Mouse (Mus musculus): ENCODE data around the gene Tpst2. TPM values are rescaled to one million over a fixed set of nuclear protein-coding genes. Genes with fewer than 3 reads are reported as not detected.

Gene Tpst2
- polyA plus RNA-seq, 1 experiment from 2014 or later: 36.2 TPM

DNA sequence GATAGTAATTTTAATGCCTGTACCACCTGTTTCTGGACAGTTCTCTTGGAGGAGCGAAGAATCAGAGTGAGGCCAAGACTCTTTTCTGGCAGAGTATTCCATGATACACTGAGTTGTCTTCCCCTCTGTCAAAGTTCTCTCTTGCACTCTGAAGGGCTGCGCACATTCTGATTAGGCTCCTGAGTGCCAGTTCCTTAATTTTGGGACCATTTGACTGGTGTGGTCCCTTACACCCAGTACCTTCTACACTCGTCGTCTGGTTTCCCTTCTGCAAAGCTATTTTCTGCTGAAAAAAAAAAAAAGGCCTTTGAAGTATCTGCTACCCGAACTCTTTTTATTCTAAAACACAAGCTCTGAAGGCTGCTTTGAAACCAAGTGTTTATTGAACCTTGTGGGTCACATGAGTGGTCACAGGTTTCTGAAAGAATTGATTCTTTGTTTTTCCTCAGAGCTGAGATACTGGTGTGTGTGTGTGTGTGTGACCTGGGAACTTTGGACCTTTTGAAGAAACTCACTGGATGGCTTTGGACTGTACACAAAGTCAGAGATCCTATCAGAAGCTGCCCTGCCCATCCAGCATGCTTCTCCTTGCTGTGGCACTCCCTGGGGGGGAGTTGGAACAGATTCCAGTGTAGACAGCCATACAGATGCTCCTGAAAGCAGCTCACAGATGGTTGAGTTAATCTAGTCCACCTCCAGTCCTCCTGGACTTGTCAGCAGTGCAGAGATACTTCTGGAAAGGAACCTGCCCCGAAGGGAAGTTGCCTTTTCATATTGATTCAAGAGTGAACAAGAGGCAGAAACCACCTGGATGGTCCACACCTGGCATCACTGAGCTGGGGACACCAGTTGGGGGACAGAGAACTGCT is 67.8 kb downstream of the Tpst2 start:
- no peak overlapping the region; the same call in 1 of the 2 replicates for H3K4me3 ChIP-seq (ENCODE audit: low read depth, low read length)

DNA sequence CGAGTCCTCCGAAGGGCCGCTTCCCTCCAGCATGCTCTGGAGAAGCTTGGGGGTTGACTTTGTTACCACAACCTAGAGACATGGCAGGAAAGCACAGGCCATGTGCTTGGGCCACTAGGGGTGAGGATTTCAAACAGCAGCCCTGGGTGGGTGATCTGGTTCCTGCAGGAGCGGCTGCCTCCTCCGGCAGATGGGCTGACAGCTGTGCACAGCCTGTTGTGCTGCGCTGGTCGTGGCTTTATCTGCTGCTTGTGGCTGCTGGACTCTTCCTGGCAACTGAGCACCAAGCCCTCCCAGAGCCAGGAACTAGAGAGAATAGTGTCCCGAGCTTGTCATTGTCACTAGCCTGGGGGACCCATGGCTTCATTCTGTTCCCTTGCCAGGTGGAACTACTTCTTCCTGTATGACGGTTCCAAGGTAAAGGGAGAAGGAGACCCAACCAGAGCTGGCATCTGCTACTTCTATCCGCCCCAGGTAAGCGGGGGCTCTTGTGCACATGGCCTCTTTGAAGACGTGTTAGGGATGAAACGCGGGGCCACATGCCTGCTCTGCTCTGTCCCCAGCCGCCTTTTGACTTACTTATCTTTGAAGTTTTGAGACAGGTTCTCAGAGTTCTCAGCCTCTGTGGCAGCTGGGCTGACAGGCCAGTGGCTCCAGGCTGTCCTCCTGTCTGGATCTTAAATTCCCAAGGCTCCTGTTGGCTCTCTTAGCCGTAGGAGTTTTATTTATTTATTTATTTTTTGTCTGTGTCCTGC is 69.9 kb downstream of the Tpst2 start:
- no peak for TF ChIP-seq CTCF (IDR thresholded peaks at IDR 0.05; ENCODE audit: low read depth)
- TF ChIP-seq EP300 (IDR thresholded peaks at IDR 0.05; ENCODE audit: low read depth): no peak
- no peak overlapping the region for H3K4me2 ChIP-seq (ENCODE audit: low read depth, low read length)
- H3K9me3 ChIP-seq (ENCODE audit: low read length): no peaks in the 10 kb centered on the region
- H3K36me3 ChIP-seq (replicated peaks; ENCODE audit: insufficient read depth, low read length): peaks cover 26% of the 10 kb centered on the region
- DNase-seq: no peak
- no peak overlapping the region for H3K27ac ChIP-seq (ENCODE audit: low read depth)
- H3K27me3 ChIP-seq (ENCODE audit: insufficient read depth, low read length): no peaks in the 10 kb centered on the region
- H3K4me3 ChIP-seq (ENCODE audit: low read depth, low read length): no peak overlapping the region
- WGBS (ENCODE audit: insufficient replicate concordance): 70% methylated on average over 16 of the region's 16 CpGs
- peaks cover 20% of the 10 kb centered on the region for H3K4me1 ChIP-seq (ENCODE audit: insufficient read depth)
- H3K9ac ChIP-seq (replicated peaks): peak overlapping the region; percentile 8; the same call in 1 of the 2 replicates
- no peak for ATAC-seq

More for the DNA sequence above, 67.8 kb downstream of the Tpst2 start:
- TF ChIP-seq EP300 (IDR thresholded peaks at IDR 0.05; ENCODE audit: low read depth) (peak; percentile 63; the same call in 1 of the 2 replicates), CTCF (IDR thresholded peaks at IDR 0.05; ENCODE audit: low read depth) (no peak)
- ATAC-seq: peak; percentile 83
- H3K4me2 ChIP-seq (ENCODE audit: low read depth, low read length): peak overlapping the region; percentile 85
- peak overlapping the region; percentile 44; the same call in 1 of the 2 replicates for H3K9ac ChIP-seq (replicated peaks)
- H3K27me3 ChIP-seq (ENCODE audit: insufficient read depth, low read length): no peaks in the 10 kb centered on the region
- peaks cover 20% of the 10 kb centered on the region for H3K4me1 ChIP-seq (ENCODE audit: insufficient read depth)
- peaks cover 15% of the 10 kb centered on the region for H3K36me3 ChIP-seq (replicated peaks; ENCODE audit: insufficient read depth, low read length)
- peak overlapping the region; percentile 90 for H3K27ac ChIP-seq (ENCODE audit: low read depth)
- no peaks in the 10 kb centered on the region for H3K9me3 ChIP-seq (ENCODE audit: low read length)
- peak; percentile 49 for DNase-seq
- 62% methylated on average over 6 of the region's 6 CpGs for WGBS (ENCODE audit: insufficient replicate concordance)

DNA sequence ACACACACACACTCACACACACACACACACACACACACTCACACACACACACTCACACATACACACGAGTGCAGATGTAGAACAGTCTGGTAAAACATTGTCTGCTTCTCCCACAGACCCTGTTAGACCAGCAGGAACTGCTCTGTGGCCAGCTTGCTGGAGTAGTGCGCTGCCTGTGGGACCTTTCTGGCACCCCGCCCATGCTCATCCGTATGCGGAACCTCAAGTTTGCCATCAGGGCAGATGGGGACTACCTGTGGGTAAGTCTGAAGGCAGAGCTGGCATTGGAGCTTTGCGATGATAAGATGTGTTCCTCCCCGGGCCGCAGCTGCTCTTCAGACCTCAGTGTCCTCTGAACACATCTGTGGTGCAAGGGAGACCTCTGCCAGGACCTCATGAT is 72.7 kb downstream of the Tpst2 start:
- ATAC-seq (no peak), DNase-seq (no peak)
- no peak overlapping the region for H3K9ac ChIP-seq (replicated peaks)
- H3K36me3 ChIP-seq (replicated peaks; ENCODE audit: insufficient read depth, low read length): peaks cover 35% of the 10 kb centered on the region
- H3K27ac ChIP-seq (ENCODE audit: low read depth): no peak overlapping the region
- no peak overlapping the region for H3K4me2 ChIP-seq (ENCODE audit: low read depth, low read length)
- H3K9me3 ChIP-seq (ENCODE audit: low read length): no peaks in the 10 kb centered on the region
- H3K27me3 ChIP-seq (ENCODE audit: insufficient read depth, low read length): no peaks in the 10 kb centered on the region
- H3K4me3 ChIP-seq (ENCODE audit: low read depth, low read length): no peak overlapping the region
- 86% methylated on average over 8 of the region's 8 CpGs for WGBS (ENCODE audit: insufficient replicate concordance)
- no peak for TF ChIP-seq CTCF (IDR thresholded peaks at IDR 0.05; ENCODE audit: low read depth)
- no peak for TF ChIP-seq EP300 (IDR thresholded peaks at IDR 0.05; ENCODE audit: low read depth)
- H3K4me1 ChIP-seq (ENCODE audit: insufficient read depth): peaks cover 8% of the 10 kb centered on the region

DNA sequence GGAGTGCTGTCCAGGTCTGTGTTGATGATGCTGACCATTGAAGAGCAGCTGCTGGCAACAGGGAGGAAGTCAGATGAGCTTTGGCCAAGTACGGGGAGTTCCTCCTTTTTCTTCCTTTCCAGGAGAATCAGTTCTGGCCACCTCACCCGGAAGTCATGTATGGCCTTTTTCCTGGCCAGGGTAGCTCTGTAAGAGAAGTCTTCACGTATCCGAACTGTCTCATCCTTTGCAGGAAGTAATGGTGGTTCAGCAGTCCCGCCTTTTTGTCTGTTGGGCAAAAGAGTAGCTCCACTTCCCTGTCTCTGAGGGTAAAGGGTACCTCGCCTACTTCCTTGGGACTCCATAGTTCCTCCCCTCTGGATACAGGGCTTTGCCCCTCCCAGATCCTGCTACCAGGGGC is 79.0 kb downstream of the Tpst2 start:
- no peak for TF ChIP-seq EP300 (IDR thresholded peaks at IDR 0.05; ENCODE audit: low read depth)
- DNase-seq (no peak), ATAC-seq (peak; percentile 13; the same call in 1 of the 2 replicates)
- H3K4me3 ChIP-seq (ENCODE audit: low read depth, low read length): no peak overlapping the region
- peaks cover 13% of the 10 kb centered on the region for H3K36me3 ChIP-seq (replicated peaks; ENCODE audit: insufficient read depth, low read length)
- H3K9ac ChIP-seq (replicated peaks): no peak overlapping the region
- H3K27ac ChIP-seq (ENCODE audit: low read depth): no peak overlapping the region
- whole genome bisulfite sequencing (ENCODE audit: insufficient replicate concordance): 57% methylated on average over 6 of the region's 6 CpGs
- 0 out of 2 replicates have a peak, but pooled peaks cover 5% of the 10 kb centered on the region for H3K4me1 ChIP-seq (ENCODE audit: insufficient read depth)
- no peak overlapping the region for H3K4me2 ChIP-seq (ENCODE audit: low read depth, low read length)
- H3K9me3 ChIP-seq (ENCODE audit: low read length): no peaks in the 10 kb centered on the region
- H3K27me3 ChIP-seq (ENCODE audit: insufficient read depth, low read length): no peaks in the 10 kb centered on the region

DNA sequence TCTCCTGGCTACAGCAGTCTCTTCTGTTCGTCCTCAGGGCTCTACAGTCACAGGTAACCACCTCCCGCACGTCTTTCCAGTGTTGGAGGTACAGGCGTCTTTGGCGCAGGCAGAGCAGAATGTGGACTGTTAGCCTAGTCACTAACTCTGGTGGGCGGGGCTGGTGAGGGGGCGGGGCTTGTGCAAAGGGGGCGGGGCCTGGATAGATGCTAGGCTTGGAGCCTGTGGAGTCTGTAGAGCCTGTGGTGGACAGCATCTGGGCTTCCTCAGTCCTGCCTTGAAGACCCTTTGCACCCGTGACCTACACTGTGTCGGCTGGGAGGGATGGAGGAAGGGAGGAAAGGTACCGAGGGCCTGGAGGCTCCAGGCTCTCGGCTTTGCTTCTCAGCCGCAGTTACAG is 79.4 kb downstream of the Tpst2 start, which contains the start of gene Gm6583:
Gene Gm6583, minus strand, starts transcription at position 124 of the 400 bp plus-strand sequence.
- Histone ChIP-seq H3K36me3 (replicated peaks; ENCODE audit: insufficient read depth, low read length) (peaks cover 12% of the 10 kb centered on the region), H3K27me3 (ENCODE audit: insufficient read depth, low read length) (no peaks in the 10 kb centered on the region)

DNA sequence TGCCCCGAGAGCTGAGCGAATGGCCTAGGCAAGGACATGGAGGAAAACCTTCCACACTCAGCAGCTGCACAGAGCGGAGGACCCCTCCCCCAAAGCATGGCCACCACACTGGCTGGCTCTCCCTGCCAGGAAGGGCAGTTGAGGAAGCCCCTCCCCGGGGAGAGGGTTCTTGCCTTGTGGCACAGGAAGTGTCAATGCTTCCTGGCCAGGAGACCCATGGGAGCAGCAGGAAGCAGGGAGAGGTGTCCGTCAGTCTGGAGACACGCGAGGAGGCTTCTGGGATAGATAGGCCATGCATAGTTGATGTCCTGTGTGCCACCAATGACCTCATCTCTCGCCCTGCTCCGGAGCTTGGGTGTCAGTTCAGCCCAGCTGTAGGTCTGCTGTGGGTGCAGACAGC is 79.8 kb downstream of the Tpst2 start:
- Histone ChIP-seq H3K9me3 (ENCODE audit: low read length) (no peaks in the 10 kb centered on the region), H3K4me1 (ENCODE audit: insufficient read depth) (0 out of 2 replicates have a peak, but pooled peaks cover 5% of the 10 kb centered on the region), H3K27ac (ENCODE audit: low read depth) (0 out of 2 replicates have a peak overlapping the region, but pooled peaks have one; percentile 16), H3K4me2 (ENCODE audit: low read depth, low read length) (no peak overlapping the region), H3K36me3 (replicated peaks; ENCODE audit: insufficient read depth, low read length) (peaks cover 9% of the 10 kb centered on the region), H3K4me3 (ENCODE audit: low read depth, low read length) (no peak overlapping the region), H3K27me3 (ENCODE audit: insufficient read depth, low read length) (no peaks in the 10 kb centered on the region), H3K9ac (replicated peaks) (no peak overlapping the region)
- WGBS (ENCODE audit: insufficient replicate concordance): 75% methylated on average over 9 of the region's 9 CpGs
- TF ChIP-seq EP300 (IDR thresholded peaks at IDR 0.05; ENCODE audit: low read depth) (no peak), CTCF (IDR thresholded peaks at IDR 0.05; ENCODE audit: low read depth) (no peak)
- no peak for DNase-seq
- no peak for ATAC-seq

More for the DNA sequence above, 79.4 kb downstream of the Tpst2 start, which contains the start of gene Gm6583:
- DNase-seq: peak; percentile 69
- TF ChIP-seq CTCF (IDR thresholded peaks at IDR 0.05; ENCODE audit: low read depth) (no peak), EP300 (IDR thresholded peaks at IDR 0.05; ENCODE audit: low read depth) (no peak)
- Histone ChIP-seq H3K4me2 (ENCODE audit: low read depth, low read length) (no peak within 1 kb of the TSS), H3K9ac (replicated peaks) (no peak within 1 kb of the TSS), H3K27ac (ENCODE audit: low read depth) (0 out of 2 replicates have a peak within 1 kb of the TSS, but pooled peaks have one; percentile 16), H3K4me3 (ENCODE audit: low read depth, low read length) (no peak within 1 kb of the TSS), H3K4me1 (ENCODE audit: insufficient read depth) (0 out of 2 replicates have a peak, but pooled peaks cover 5% of the 10 kb centered on the region), H3K9me3 (ENCODE audit: low read length) (no peaks in the 10 kb centered on the region)
- WGBS (ENCODE audit: insufficient replicate concordance): 53% methylated on average over 13 of the region's 13 CpGs
- peak; percentile 51 for ATAC-seq

All from liver, postnatal 0 days (tissue).